Mouse (Mus musculus) bone marrow, adult 2 months (tissue): Measurements from ENCODE around the gene Kank1. TPM values are rescaled to one million over a fixed set of nuclear protein-coding genes. Genes with fewer than 3 reads are reported as not detected.

ENCODE experiments used
- H3K27ac ChIP-seq: fragments of 200-500 bp; 2 replicates; pipeline ENCODE4 v1.5.1; 2012; ENCODE audit warnings: low read depth, mild to moderate bottlenecking, control low read depth, inconsistent platforms, low read length; ENCODE audit not compliant: control insufficient read depth, poor library complexity, insufficient read depth
- H3K4me1 ChIP-seq: fragments of 200-500 bp; 2 replicates; pipeline ENCODE4 v1.6.1; 2011; ENCODE audit warnings: low read length; ENCODE audit not compliant: control insufficient read depth, insufficient read depth
- H3K4me3 ChIP-seq: fragments of 200-500 bp; replicated peaks from 2 replicates; pipeline ENCODE3; 2011; ENCODE audit warnings: mild to moderate bottlenecking, low read depth, low read length, control low read depth; ENCODE audit not compliant: control insufficient read depth
- CTCF ChIP-seq: fragments of 200-500 bp; IDR thresholded peaks from 2 replicates; pipeline ENCODE4 v1.5.1; 2011; ENCODE audit warnings: low read length, control low read depth; ENCODE audit not compliant: control insufficient read depth, insufficient read depth
- POLR2A ChIP-seq: fragments of 200-500 bp; IDR thresholded peaks from 2 replicates; pipeline ENCODE4 v1.6.1; 2011; ENCODE audit warnings: low read depth, mild to moderate bottlenecking, control low read depth, low read length, borderline replicate concordance; ENCODE audit not compliant: control insufficient read depth
- WGBS: fragments of 180-500 bp; shearing (Covaris S2); methylation state at CpG from one replicate; pipeline ENCODE4 v1.1.7; 2018; 5-methylcytosine and 5-hydroxymethylcytosine counted together
- polyA plus RNA-seq: library from polyadenylated mRNA; stranded (reverse); fragments of >200 nt; gene quantifications from 2 replicates; pipeline ENCODE4 v1.2.4, GENCODE M21; 2011; ENCODE audit warnings: low replicate concordance; ENCODE audit not compliant: missing spikeins, insufficient read depth, insufficient read length

The Kank1 gene
- polyA plus RNA-seq, 1 experiment = 6.8 TPM

GRCm38 (mm10) chr19:25220611-25221010 is 16.2 kb upstream of the Kank1 start:
- no peak overlapping the region for H3K4me3 ChIP-seq
- WGBS = 75% methylated on average over 2 of the region's 2 CpGs
- no peak overlapping the region for H3K27ac ChIP-seq
- TF ChIP-seq POLR2A (no peak), CTCF (no peak)
- H3K4me1 ChIP-seq = no peaks in the 10 kb centered on the region

GRCm38 (mm10) chr19:25221964-25222640 is 14.7 kb upstream of the Kank1 start:
- Histone ChIP-seq H3K4me1 (no peaks in the 10 kb centered on the region), H3K4me3 (no peak overlapping the region), H3K27ac (no peak overlapping the region)
- 70% methylated on average over 9 of the region's 9 CpGs for WGBS
- TF ChIP-seq CTCF = no peak
- no peak for TF ChIP-seq POLR2A

GRCm38 (mm10) chr19:25230058-25230974 is 6.5 kb upstream of the Kank1 start:
- no peaks in the 10 kb centered on the region; the same call in 1 of the 2 replicates for H3K4me1 ChIP-seq

GRCm38 (mm10) chr19:25230975-25231334 is 5.8 kb upstream of the Kank1 start:
- Histone ChIP-seq H3K4me1 (no peaks in the 10 kb centered on the region; the same call in 1 of the 2 replicates), H3K4me3 (no peak overlapping the region), H3K27ac (no peak overlapping the region)
- 77% methylated on average over 4 of the region's 4 CpGs for WGBS
- TF ChIP-seq POLR2A = no peak
- no peak for TF ChIP-seq CTCF

More at GRCm38 (mm10) chr19:25230058-25230974, 6.5 kb upstream of the Kank1 start:
- 75% methylated on average over 4 of the region's 4 CpGs for WGBS
- Histone ChIP-seq H3K27ac (no peak overlapping the region), H3K4me3 (no peak overlapping the region)
- no peak for TF ChIP-seq POLR2A
- no peak for TF ChIP-seq CTCF

GRCm38 (mm10) chr19:25232032-25232431 is 4.7 kb upstream of the Kank1 start:
- Histone ChIP-seq H3K27ac (no peak overlapping the region), H3K4me3 (no peak overlapping the region), H3K4me1 (no peaks in the 10 kb centered on the region; the same call in 1 of the 2 replicates)
- 14% methylated on average over 10 of the region's 10 CpGs for whole genome bisulfite sequencing
- TF ChIP-seq POLR2A (no peak), CTCF (no peak)

- Histone ChIP-seq H3K27ac (no peak overlapping the region), H3K4me1 (no peaks in the 10 kb centered on the region), H3K4me3 (no peak overlapping the region)
- no peak for TF ChIP-seq CTCF
- TF ChIP-seq POLR2A = no peak
- WGBS = 2% methylated on average over 35 of the region's 35 CpGs
Measured at GRCm38 (mm10) chr19:25237492-25238040, 791 bp downstream of the Kank1 start.

- H3K4me1 ChIP-seq = no peaks in the 10 kb centered on the region
- H3K4me3 ChIP-seq = no peak overlapping the region
- no peak overlapping the region for H3K27ac ChIP-seq
- TF ChIP-seq POLR2A = no peak
- TF ChIP-seq CTCF = no peak
- 10% methylated on average over 13 of the region's 13 CpGs for WGBS
Measured at GRCm38 (mm10) chr19:25238121-25238520, 1.3 kb downstream of the Kank1 start.

- no peak overlapping the region for H3K4me3 ChIP-seq
- TF ChIP-seq CTCF = no peak
- TF ChIP-seq POLR2A = no peak
- H3K4me1 ChIP-seq = no peaks in the 10 kb centered on the region
- 78% methylated on average over 4 of the region's 4 CpGs for WGBS
- H3K27ac ChIP-seq = no peak overlapping the region
Measured at GRCm38 (mm10) chr19:25243566-25243965, 6.8 kb downstream of the Kank1 start.
